Mouse (Mus musculus) G1E (cell line): ENCODE data around the gene Tmco1. TPM values are rescaled to one million over a fixed set of nuclear protein-coding genes. Genes with fewer than 3 reads are reported as not detected.
A peak's percentile ranks its signal among the peaks of the same experiment; 100 is the strongest.

Experiments used
- ATAC-seq: 2 replicates; pipeline ENCODE4 v1.8.0; 2016; ENCODE audit warnings: mild to moderate bottlenecking; ENCODE audit not compliant: insufficient number of reproducible peaks, poor library complexity, low FRiP score, severe bottlenecking; ENCODE audit errors: extremely low read depth
- DNase-seq: peaks from one replicate; pipeline ENCODE4 v3.0.0; 2012; ENCODE audit warnings: low spot score
- H3K27me3 ChIP-seq: 2 replicates; pipeline ENCODE4 v1.6.1; 2012; ENCODE audit warnings: mild to moderate bottlenecking, low read length, inconsistent platforms; ENCODE audit not compliant: insufficient read depth
- H3K36me3 ChIP-seq: replicated peaks from 2 replicates; pipeline ENCODE3; 2012; ENCODE audit warnings: mild to moderate bottlenecking, inconsistent platforms
- H3K4me1 ChIP-seq: 2 replicates; pipeline ENCODE4 v1.6.1; 2012; ENCODE audit warnings: low read depth, low read length, inconsistent platforms, mixed read lengths; ENCODE audit not compliant: insufficient read depth
- H3K4me3 ChIP-seq: 2 replicates; pipeline ENCODE4 v1.5.1; 2012; ENCODE audit warnings: low read depth, mild to moderate bottlenecking, inconsistent platforms, low read length, moderate library complexity, mixed read lengths
- H3K9me3 ChIP-seq: replicated peaks from 2 replicates; pipeline ENCODE4 v1.6.1; 2012; ENCODE audit warnings: inconsistent platforms
- CTCF ChIP-seq: IDR thresholded peaks from 2 replicates; pipeline ENCODE4 v1.5.1; 2012; ENCODE audit warnings: low read depth, low read length, inconsistent platforms, mixed read lengths
- GATA1 ChIP-seq: IDR thresholded peaks from 2 replicates; pipeline ENCODE4 v1.6.1; 2012; ENCODE audit warnings: borderline replicate concordance, low read length, inconsistent platforms, mixed read lengths
- GATA2 ChIP-seq: IDR thresholded peaks from 2 replicates; pipeline ENCODE4 v1.6.1; 2012; ENCODE audit warnings: low read depth, low read length, inconsistent platforms, borderline replicate concordance
- POLR2AphosphoS5 ChIP-seq: IDR thresholded peaks from 2 replicates; pipeline ENCODE4 v1.6.1; 2012; ENCODE audit warnings: low read depth, low read length, inconsistent platforms; ENCODE audit not compliant: insufficient replicate concordance
- TAL1 ChIP-seq: conservative IDR thresholded peaks from 2 replicates; pipeline ENCODE4 v1.6.1; 2012; ENCODE audit warnings: low read depth, low read length, inconsistent platforms, mixed read lengths
- polyA plus RNA-seq: library from polyadenylated mRNA; stranded (reverse); fragments of >175 nt; gene quantifications from 2 replicates; pipeline ENCODE4 v1.2.3, GENCODE M21; 2012
- total RNA-seq, 2 experiments: library from RNA; stranded (forward) in 1 of 2; stranded (reverse) in 1 of 2; fragments of 200-1000 nt in 1 of 2; fragments of >200 nt in 1 of 2; fragmentation: Nextera tagmentation in 1 of 2; gene quantifications; 2 replicates each; pipeline ENCODE4 v1.2.3; 2014 to 2017

The Tmco1 gene
- total and polyA plus RNA-seq, 3 experiments: 12.8 to 104 (median 66.0) TPM

DNA sequence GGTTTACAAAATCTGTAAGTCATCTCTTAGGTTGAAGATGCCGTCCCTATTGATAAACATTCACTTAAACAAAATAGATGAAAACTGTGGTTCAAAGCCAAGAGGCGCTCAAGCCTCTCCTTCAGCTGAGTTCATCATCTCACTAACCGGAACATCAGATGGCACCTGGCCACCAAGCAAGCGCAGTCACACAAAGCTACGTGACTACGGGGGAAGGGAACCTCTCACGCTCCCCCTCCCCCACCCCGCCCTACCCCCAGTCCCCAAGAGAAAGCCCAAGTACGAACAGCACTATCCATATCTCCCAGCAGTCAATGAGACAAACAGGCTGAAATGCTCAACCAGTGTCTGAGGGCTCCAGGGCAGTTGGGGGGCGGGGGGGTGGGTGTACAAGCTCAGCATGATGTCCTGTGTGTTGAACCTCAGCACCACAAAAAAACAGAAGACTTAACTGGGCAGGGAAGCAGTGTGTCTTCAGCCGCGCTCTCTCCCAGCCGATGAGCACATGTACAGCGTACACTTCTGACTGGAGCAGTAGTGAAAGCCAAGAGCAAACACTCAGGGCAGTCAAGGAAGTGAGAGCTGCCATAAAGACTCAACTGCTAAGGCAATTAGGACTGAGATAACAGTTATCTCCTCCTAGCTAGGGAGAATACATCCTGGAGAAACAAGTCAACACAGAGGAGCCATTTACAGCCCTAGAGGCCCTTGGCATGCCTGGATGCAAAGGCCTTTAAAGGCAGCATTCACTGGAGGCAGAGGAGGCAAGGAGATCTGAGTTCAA, 34.6 kb upstream of the Tmco1 start:
- peaks cover 93% of the 10 kb centered on the region for H3K4me1 ChIP-seq
- H3K4me3 ChIP-seq: peak overlapping the region; percentile 60; the same call in 1 of the 2 replicates
- no peaks in the 10 kb centered on the region for H3K9me3 ChIP-seq
- DNase-seq (peak; percentile 38), ATAC-seq (peak; percentile 17)
- TF ChIP-seq CTCF (no peak), POLR2AphosphoS5 (no peak), GATA1 (no peak), GATA2 (no peak), TAL1 (no peak)
- peaks cover 63% of the 10 kb centered on the region for H3K36me3 ChIP-seq
- H3K27me3 ChIP-seq: no peaks in the 10 kb centered on the region

DNA sequence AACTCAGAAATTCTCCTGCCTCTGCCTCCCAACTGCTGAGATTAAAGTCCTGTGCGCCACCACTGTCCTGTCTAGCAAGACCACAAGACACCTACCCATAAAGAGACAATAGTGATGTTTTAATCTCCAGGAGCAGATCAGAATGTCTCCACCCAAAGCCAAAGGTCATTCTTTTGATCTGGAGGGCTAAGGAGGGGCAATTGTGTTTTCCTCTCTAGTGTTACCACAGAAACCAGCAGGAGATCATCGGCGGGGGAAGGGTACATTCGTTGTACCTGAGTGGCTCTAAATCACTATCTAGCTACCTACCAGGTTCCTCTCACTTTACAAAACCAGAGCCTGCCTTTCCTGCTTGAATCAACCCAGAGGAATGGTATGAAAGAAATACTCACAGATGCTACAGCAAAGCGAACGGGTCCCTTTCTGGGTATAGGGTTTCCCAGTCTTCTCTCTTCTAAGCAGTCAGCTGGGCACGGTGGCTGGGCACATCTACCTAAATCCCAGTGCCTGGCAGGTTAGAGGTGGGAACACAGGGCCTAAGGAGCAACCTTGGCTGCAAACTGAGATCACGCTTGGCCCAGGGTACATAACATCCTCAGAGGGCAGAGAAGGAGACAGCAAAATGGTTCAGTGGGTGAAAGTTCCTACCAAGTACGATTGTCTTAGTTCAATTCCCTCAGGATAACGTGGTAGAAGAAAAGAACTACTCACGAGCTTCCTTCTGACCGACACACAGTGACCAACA, 33.4 kb upstream of the Tmco1 start:
- peaks cover 70% of the 10 kb centered on the region for H3K36me3 ChIP-seq

DNA sequence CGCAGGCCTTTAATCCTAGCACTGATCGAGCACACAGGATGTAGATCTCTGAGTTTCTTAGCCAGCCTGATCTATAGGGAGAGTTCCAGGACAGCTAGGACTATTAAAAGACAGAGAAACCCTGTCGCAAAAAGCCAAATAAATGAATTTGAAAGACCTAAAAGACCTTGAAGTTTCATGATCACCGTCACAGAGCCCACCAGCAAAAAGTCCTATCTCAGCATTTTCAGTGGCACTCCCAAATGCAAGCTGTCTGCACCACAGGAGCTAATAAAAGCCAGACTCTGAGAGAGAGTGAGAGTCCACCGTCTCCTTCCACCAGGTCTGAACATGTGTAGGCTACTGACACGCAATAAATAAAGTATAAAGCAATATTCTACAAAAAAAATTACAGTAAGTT, 29.8 kb upstream of the Tmco1 start:
- Histone ChIP-seq H3K9me3 (no peaks in the 10 kb centered on the region), H3K27me3 (no peaks in the 10 kb centered on the region), H3K4me1 (peaks cover 86% of the 10 kb centered on the region), H3K4me3 (no peak overlapping the region), H3K36me3 (peaks cover 65% of the 10 kb centered on the region)
- no peak for DNase-seq
- no peak for ATAC-seq
- TF ChIP-seq POLR2AphosphoS5: no peak
- no peak for TF ChIP-seq TAL1
- TF ChIP-seq GATA1: no peak
- no peak for TF ChIP-seq GATA2
- TF ChIP-seq CTCF: no peak

More for the DNA sequence above, 33.4 kb upstream of the Tmco1 start:
- Histone ChIP-seq H3K9me3 (no peaks in the 10 kb centered on the region), H3K4me3 (peak overlapping the region; percentile 25; the same call in 1 of the 2 replicates), H3K4me1 (peaks cover 93% of the 10 kb centered on the region), H3K27me3 (no peaks in the 10 kb centered on the region)
- no peak for TF ChIP-seq GATA2
- TF ChIP-seq CTCF: no peak
- no peak for TF ChIP-seq POLR2AphosphoS5
- TF ChIP-seq TAL1: no peak
- no peak for TF ChIP-seq GATA1
- DNase-seq: no peak
- no peak for ATAC-seq

DNA sequence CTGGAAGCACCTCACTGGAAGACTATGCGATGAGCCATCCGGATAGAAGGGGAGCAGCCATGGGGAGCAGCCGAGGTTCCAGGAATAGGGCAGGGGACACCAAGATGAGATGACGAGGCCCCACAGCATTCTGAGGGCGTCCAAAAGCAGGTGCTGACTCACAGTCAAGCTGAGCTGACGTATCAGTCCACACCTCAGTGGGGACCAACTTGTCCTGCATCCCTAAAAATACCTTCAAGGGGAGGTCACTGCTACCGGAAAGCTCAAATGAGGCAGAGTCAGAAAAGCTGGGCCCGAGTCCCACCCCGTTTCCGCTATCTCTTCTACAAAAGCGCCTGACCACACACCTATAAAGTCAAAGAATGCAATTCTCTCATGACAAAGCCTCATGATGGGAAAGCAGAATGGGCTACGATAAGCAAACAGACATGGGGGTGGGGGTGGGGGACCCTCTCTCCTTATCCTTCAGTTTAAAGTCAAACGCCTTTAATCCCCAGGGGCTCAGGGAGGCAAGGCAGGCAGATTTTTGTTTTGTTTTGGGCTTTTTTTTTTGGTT, 28.9 kb upstream of the Tmco1 start:
- Histone ChIP-seq H3K36me3 (peaks cover 62% of the 10 kb centered on the region), H3K9me3 (no peaks in the 10 kb centered on the region), H3K4me1 (peaks cover 78% of the 10 kb centered on the region), H3K27me3 (no peaks in the 10 kb centered on the region), H3K4me3 (peak overlapping the region; percentile 58; the same call in 1 of the 2 replicates)
- TF ChIP-seq POLR2AphosphoS5 (no peak), GATA1 (no peak), TAL1 (no peak), GATA2 (no peak), CTCF (no peak)
- DNase-seq (no peak), ATAC-seq (no peak)

DNA sequence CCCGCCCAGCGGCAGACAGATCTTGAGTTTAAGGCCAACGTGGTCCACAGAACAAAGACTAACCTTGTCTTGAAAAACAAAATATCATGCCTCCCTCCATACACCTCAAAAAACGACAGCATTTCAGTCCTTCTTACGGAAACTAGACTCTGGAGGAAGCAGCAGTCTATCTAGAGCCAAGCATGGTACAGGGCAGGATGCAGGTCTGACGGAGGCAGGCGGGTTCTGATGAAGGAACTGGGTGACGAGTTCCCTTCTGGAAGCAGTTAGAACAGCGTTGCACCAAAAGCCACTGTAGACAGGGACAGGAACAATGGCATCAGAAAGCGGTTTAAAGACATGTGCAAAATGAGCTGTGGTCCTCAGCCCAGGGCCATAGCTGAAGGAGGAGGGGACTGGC, 28.1 kb upstream of the Tmco1 start:
- ATAC-seq: no peak
- DNase-seq: no peak
- no peaks in the 10 kb centered on the region for H3K27me3 ChIP-seq

DNA sequence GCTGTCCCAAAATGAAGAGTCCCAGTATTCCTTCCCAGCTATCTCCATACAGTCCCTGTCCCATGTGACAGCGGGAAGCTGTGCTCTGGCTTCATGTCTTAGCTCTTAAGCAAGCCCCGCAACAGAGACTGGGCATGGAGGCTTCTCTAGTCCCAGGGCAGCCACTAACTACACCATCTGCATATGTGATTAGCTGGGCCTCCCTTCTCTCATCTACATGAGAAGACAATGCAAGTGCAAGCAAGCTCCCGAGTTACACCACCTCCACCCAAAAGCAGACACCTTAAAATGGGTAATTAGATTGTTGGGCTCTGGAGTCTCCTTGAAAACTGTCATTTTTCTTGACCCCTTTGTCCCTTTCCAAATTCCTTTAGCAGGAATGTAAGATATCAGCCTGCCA, 26.1 kb upstream of the Tmco1 start:
- Histone ChIP-seq H3K4me1 (peaks cover 65% of the 10 kb centered on the region), H3K4me3 (peak overlapping the region; percentile 36; the same call in 1 of the 2 replicates), H3K36me3 (peaks cover 44% of the 10 kb centered on the region), H3K27me3 (no peaks in the 10 kb centered on the region), H3K9me3 (no peaks in the 10 kb centered on the region)
- ATAC-seq (no peak), DNase-seq (no peak)
- TF ChIP-seq GATA1: no peak
- TF ChIP-seq CTCF: no peak
- no peak for TF ChIP-seq TAL1
- no peak for TF ChIP-seq GATA2
- no peak for TF ChIP-seq POLR2AphosphoS5

More for the DNA sequence above, 28.1 kb upstream of the Tmco1 start:
- peaks cover 54% of the 10 kb centered on the region for H3K36me3 ChIP-seq
- peak overlapping the region; percentile 41; the same call in 1 of the 2 replicates for H3K4me3 ChIP-seq
- H3K4me1 ChIP-seq: peaks cover 70% of the 10 kb centered on the region
- H3K9me3 ChIP-seq: no peaks in the 10 kb centered on the region
- no peak for TF ChIP-seq GATA2
- TF ChIP-seq TAL1: no peak
- TF ChIP-seq CTCF: no peak
- TF ChIP-seq POLR2AphosphoS5: no peak
- no peak for TF ChIP-seq GATA1
